Mouse (Mus musculus): ENCODE data around the gene Foxc2. TPM values are rescaled to one million over a fixed set of nuclear protein-coding genes. Genes with fewer than 3 reads are reported as not detected.

Foxc2 gene
- polyA plus RNA-seq, 1 experiment from 2014 or later = 4.2 TPM

DNA sequence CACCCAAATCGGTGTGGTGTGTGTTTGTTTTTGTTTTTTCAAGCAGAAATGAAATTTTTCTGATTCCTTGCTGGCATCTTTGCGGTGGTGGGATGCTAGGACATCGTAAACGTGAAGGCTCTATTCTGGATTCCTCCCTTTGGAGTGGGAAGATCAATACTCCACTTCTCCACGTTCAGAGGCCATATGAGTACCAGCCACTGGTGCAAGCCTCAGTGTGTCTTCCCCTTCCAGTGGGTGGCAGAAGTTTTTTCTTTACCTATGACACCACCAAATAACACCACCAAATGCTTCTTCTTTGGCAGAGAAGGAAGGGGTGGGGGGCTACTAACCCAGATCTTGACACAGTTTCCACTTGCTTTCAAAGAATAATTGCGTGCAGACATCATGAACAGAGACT is 10.2 kb downstream of the Foxc2 start:
- no peak overlapping the region for H3K4me3 ChIP-seq (ENCODE audit: low read depth, low read length)
- 3% methylated on average over 6 of the region's 6 CpGs for WGBS
- peaks cover 26% of the 10 kb centered on the region for H3K4me1 ChIP-seq (ENCODE audit: control insufficient read depth, insufficient read depth, low read length)
- H3K9ac ChIP-seq (ENCODE audit: low read length) = no peak overlapping the region
- no peaks in the 10 kb centered on the region for H3K9me3 ChIP-seq (ENCODE audit: control insufficient read depth, low read length)
- peaks cover 92% of the 10 kb centered on the region for H3K27me3 ChIP-seq (ENCODE audit: control insufficient read depth, insufficient read depth, low read length)
- no peak overlapping the region for H3K27ac ChIP-seq (replicated peaks; ENCODE audit: low read depth, low read length)
- H3K4me2 ChIP-seq (ENCODE audit: low read depth, severe bottlenecking) = no peak overlapping the region
- no peak for ATAC-seq (ENCODE audit: insufficient number of reproducible peaks, low FRiP score, low TSS enrichment, low read depth)
- no peak for DNase-seq (ENCODE audit: low spot score)
- H3K36me3 ChIP-seq (ENCODE audit: control insufficient read depth, insufficient read depth, low read length) = no peaks in the 10 kb centered on the region

DNA sequence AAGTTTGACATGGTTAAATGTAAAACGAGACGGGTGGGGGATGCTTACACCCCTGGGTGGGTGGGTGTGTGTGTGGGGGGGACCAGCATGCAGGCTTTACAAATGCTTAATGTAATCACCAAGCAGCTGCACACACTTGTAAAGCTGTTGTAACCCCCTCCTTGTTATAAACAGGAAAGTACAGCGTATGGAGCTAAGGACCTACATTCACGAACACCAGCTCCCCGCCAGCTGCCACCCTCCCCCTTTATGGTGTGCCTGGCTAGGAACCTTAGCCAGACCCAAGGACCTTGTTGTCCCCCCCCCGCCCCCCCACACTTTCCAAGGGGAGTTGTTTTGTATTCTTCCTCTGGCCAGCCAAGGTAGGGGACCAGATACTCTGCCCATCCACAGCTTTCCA is 10.7 kb downstream of the Foxc2 start:
- WGBS = 5% methylated on average over 5 of the region's 6 CpGs

DNA sequence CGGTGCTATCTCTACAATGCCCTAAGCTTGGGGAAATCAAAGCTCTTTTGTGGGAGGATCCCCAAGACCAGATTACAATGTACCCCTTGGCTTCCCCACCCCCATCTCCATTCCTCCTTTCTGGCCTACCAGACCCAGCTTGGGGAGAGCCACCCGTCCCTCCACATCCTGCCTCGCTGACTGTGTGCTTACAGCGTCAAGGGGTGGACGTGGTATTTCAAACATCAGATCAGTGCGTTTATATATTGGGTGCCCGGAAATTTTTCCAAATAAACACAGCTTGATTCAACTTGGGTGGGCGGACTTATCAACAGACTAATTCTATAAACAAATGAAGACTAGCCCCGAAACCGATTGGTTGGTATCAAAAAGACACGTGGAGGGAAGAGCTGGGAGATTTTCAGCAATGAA is 11.3 kb downstream of the Foxc2 start:
- Histone ChIP-seq H3K9ac (ENCODE audit: low read length) (no peak overlapping the region), H3K4me3 (ENCODE audit: low read depth, low read length) (no peak overlapping the region), H3K27ac (replicated peaks; ENCODE audit: low read depth, low read length) (no peak overlapping the region), H3K4me1 (ENCODE audit: control insufficient read depth, insufficient read depth, low read length) (peaks cover 26% of the 10 kb centered on the region), H3K4me2 (ENCODE audit: low read depth, severe bottlenecking) (no peak overlapping the region), H3K36me3 (ENCODE audit: control insufficient read depth, insufficient read depth, low read length) (no peaks in the 10 kb centered on the region), H3K9me3 (ENCODE audit: control insufficient read depth, low read length) (no peaks in the 10 kb centered on the region), H3K27me3 (ENCODE audit: control insufficient read depth, insufficient read depth, low read length) (peaks cover 87% of the 10 kb centered on the region)
- DNase-seq (ENCODE audit: low spot score) (peak; percentile 48), ATAC-seq (ENCODE audit: insufficient number of reproducible peaks, low FRiP score, low TSS enrichment, low read depth) (no peak)
- 2% methylated on average over 11 of the region's 11 CpGs for WGBS

More for the DNA sequence above, 10.7 kb downstream of the Foxc2 start:
- no peak overlapping the region for H3K9ac ChIP-seq (ENCODE audit: low read length)
- DNase-seq (ENCODE audit: low spot score) (no peak), ATAC-seq (ENCODE audit: insufficient number of reproducible peaks, low FRiP score, low TSS enrichment, low read depth) (no peak)
- no peak overlapping the region for H3K27ac ChIP-seq (replicated peaks; ENCODE audit: low read depth, low read length)
- no peak overlapping the region for H3K4me2 ChIP-seq (ENCODE audit: low read depth, severe bottlenecking)
- no peaks in the 10 kb centered on the region for H3K36me3 ChIP-seq (ENCODE audit: control insufficient read depth, insufficient read depth, low read length)
- peaks cover 26% of the 10 kb centered on the region for H3K4me1 ChIP-seq (ENCODE audit: control insufficient read depth, insufficient read depth, low read length)
- no peak overlapping the region for H3K4me3 ChIP-seq (ENCODE audit: low read depth, low read length)
- H3K9me3 ChIP-seq (ENCODE audit: control insufficient read depth, low read length) = no peaks in the 10 kb centered on the region
- H3K27me3 ChIP-seq (ENCODE audit: control insufficient read depth, insufficient read depth, low read length) = peaks cover 87% of the 10 kb centered on the region

DNA sequence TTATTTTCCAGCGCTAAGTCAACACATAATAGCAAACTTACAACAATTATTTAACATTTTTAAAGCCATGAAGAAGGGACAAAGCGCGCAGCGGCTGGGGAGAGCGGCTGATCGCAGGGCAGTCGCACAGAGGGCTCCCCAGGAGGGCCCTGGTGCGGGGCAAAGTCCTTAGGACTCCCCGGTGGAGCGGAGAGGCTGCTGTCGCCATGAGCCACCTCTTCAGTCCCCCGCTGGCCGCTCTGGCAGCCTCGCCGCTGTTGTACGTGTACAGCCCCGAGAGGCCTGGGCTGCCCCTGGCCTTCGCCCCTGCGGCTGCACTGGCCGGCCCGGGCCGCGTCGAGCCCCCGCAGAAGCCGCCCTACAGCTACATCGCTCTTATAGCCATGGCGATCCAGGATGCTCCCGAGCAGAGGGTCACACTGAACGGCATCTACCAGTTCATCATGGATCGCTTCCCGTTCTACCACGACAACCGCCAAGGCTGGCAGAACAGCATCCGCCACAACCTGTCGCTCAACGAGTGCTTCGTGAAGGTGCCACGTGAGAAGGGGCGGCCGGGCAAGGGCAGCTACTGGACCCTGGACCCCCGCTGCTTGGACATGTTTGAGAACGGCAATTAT is 11.9 kb downstream of the Foxc2 start, which contains the start of gene Foxl1:
Gene Foxl1, plus strand, starts transcription at position 185 of the 620 bp plus-strand sequence.
- WGBS = 2% methylated on average over 43 of the region's 43 CpGs
- peak; percentile 65 for DNase-seq (ENCODE audit: low spot score)

DNA sequence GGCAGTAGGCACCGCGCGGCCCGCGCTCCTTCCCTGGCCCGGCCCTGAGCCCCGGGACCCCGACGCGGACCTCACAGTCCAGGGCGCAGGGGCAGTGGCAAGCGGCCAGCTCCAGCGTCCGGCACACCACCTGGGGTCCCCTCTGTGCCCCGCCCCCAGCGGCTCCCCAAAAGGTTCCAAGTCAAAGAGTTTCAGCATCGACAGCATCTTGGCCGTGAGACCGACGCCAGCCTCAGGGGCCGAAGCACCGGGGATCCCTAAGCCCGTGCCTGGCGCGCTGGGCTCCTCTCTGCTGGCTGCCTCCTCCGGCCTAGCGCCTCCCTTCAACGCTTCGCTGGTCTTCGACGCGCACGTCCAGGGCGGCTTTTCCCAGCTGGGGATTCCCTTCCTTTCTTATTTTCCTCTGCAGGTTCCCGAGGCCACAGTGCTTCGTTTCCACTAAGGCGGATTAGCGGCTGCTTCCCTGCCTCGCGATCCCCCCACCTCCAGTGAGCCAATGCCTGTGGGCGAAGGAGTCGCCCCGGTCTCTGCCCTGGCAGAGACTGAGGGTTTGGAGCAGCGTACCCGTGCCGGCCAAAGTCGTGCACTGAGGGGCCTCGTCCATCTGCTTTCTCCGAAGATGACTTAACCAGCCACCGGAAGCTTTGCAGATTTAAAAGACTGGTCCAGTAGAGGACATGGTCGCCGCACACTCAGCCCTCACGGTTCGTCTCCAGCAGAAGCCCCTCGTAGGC is 12.7 kb downstream of the Foxc2 start:
- WGBS = 2% methylated on average over 55 of the region's 55 CpGs
- peaks cover 26% of the 10 kb centered on the region for H3K4me1 ChIP-seq (ENCODE audit: control insufficient read depth, insufficient read depth, low read length)
- no peak overlapping the region for H3K9ac ChIP-seq (ENCODE audit: low read length)

More for the DNA sequence above, 11.9 kb downstream of the Foxc2 start, which contains the start of gene Foxl1:
- H3K4me1 ChIP-seq (ENCODE audit: control insufficient read depth, insufficient read depth, low read length) = peaks cover 26% of the 10 kb centered on the region
- no peaks in the 10 kb centered on the region for H3K36me3 ChIP-seq (ENCODE audit: control insufficient read depth, insufficient read depth, low read length)
- ATAC-seq (ENCODE audit: insufficient number of reproducible peaks, low FRiP score, low TSS enrichment, low read depth) = no peak
- H3K27me3 ChIP-seq (ENCODE audit: control insufficient read depth, insufficient read depth, low read length) = peaks cover 82% of the 10 kb centered on the region
- H3K9me3 ChIP-seq (ENCODE audit: control insufficient read depth, low read length) = no peaks in the 10 kb centered on the region
- H3K4me3 ChIP-seq (ENCODE audit: low read depth, low read length) = peak within 1 kb of the TSS; percentile 9; the same call in 1 of the 2 replicates
- peak within 1 kb of the TSS; percentile 26; the same call in 1 of the 2 replicates for H3K4me2 ChIP-seq (ENCODE audit: low read depth, severe bottlenecking)
- H3K9ac ChIP-seq (ENCODE audit: low read length) = no peak within 1 kb of the TSS
- no peak within 1 kb of the TSS for H3K27ac ChIP-seq (replicated peaks; ENCODE audit: low read depth, low read length)

DNA sequence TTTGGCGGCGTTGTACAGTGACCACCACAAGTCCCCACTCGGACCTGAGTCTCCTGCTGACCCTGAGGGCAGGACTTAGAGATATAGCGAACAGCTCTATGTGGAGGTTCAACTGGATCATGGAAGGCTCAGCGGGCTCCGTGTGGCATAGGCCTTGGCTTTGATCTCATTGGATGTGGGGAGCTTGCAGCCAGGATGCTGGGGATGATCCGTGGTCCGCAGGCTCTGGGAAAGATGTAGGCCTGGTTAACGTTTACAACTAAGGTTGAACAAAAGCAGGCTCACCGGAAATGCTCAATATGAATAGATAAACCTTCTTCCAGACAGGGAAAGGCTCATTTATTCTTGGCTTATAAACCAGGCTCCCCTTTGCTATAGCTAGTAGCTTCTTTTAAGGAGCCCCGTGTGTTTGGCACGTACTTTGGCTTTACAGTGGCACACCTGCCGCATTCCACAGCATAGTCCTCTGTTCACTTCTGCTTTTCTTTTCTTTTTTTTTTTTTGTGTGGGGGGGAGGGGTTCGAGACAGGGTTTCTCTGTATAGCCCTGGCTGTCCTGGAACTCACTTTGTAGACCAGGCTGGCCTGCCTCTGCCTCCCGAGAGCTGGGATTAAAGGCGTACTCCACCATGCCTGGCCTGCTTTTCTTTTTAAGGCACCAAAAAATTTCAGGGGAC is 13.4 kb downstream of the Foxc2 start:
- no peak overlapping the region for H3K27ac ChIP-seq (replicated peaks; ENCODE audit: low read depth, low read length)
- peaks cover 26% of the 10 kb centered on the region for H3K4me1 ChIP-seq (ENCODE audit: control insufficient read depth, insufficient read depth, low read length)
- H3K4me3 ChIP-seq (ENCODE audit: low read depth, low read length) = no peak overlapping the region
- H3K9me3 ChIP-seq (ENCODE audit: control insufficient read depth, low read length) = no peaks in the 10 kb centered on the region
- peaks cover 69% of the 10 kb centered on the region for H3K27me3 ChIP-seq (ENCODE audit: control insufficient read depth, insufficient read depth, low read length)
- WGBS = 15% methylated on average over 16 of the region's 16 CpGs
- no peak overlapping the region for H3K4me2 ChIP-seq (ENCODE audit: low read depth, severe bottlenecking)
- H3K9ac ChIP-seq (ENCODE audit: low read length) = no peak overlapping the region
- DNase-seq (ENCODE audit: low spot score) (no peak), ATAC-seq (ENCODE audit: insufficient number of reproducible peaks, low FRiP score, low TSS enrichment, low read depth) (no peak)
- H3K36me3 ChIP-seq (ENCODE audit: control insufficient read depth, insufficient read depth, low read length) = no peaks in the 10 kb centered on the region

More for the DNA sequence above, 12.7 kb downstream of the Foxc2 start:
- no peak for ATAC-seq (ENCODE audit: insufficient number of reproducible peaks, low FRiP score, low TSS enrichment, low read depth)
- Histone ChIP-seq H3K36me3 (ENCODE audit: control insufficient read depth, insufficient read depth, low read length) (no peaks in the 10 kb centered on the region), H3K27ac (replicated peaks; ENCODE audit: low read depth, low read length) (no peak overlapping the region), H3K27me3 (ENCODE audit: control insufficient read depth, insufficient read depth, low read length) (peaks cover 74% of the 10 kb centered on the region), H3K4me3 (ENCODE audit: low read depth, low read length) (peak overlapping the region; percentile 9; the same call in 1 of the 2 replicates), H3K4me2 (ENCODE audit: low read depth, severe bottlenecking) (peak overlapping the region; percentile 26; the same call in 1 of the 2 replicates), H3K9me3 (ENCODE audit: control insufficient read depth, low read length) (no peaks in the 10 kb centered on the region)
- DNase-seq (ENCODE audit: low spot score) = peak; percentile 65

DNA sequence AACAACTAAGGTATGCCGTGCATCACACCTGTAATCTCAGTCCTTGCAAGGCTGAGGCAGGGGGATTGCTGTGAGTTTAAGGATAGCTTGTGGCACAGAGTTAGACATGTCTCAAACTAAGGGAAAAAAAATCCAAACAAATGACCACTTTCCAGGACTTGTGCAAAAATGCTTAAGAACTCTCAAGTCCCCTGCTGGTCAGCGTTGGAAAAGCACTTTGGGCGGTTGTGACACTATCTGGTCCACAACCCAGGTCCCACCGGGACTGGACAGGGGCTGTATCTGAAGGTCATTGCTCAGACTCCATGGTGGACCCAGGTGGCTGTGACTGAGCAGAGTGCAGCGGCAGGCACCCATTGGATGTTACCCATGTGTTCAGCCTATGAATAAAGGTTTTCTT is 14.6 kb downstream of the Foxc2 start:
- no peaks in the 10 kb centered on the region for H3K9me3 ChIP-seq (ENCODE audit: control insufficient read depth, low read length)
- DNase-seq (ENCODE audit: low spot score) (peak; percentile 73), ATAC-seq (ENCODE audit: insufficient number of reproducible peaks, low FRiP score, low TSS enrichment, low read depth) (no peak)
- no peak overlapping the region for H3K4me3 ChIP-seq (ENCODE audit: low read depth, low read length)
- peaks cover 14% of the 10 kb centered on the region; the same call in 1 of the 2 replicates for H3K4me1 ChIP-seq (ENCODE audit: control insufficient read depth, insufficient read depth, low read length)
- no peak overlapping the region for H3K4me2 ChIP-seq (ENCODE audit: low read depth, severe bottlenecking)
- no peaks in the 10 kb centered on the region for H3K36me3 ChIP-seq (ENCODE audit: control insufficient read depth, insufficient read depth, low read length)
- no peak overlapping the region for H3K27ac ChIP-seq (replicated peaks; ENCODE audit: low read depth, low read length)
- 41% methylated on average over 5 of the region's 5 CpGs for WGBS
- H3K9ac ChIP-seq (ENCODE audit: low read length) = no peak overlapping the region
- peaks cover 58% of the 10 kb centered on the region for H3K27me3 ChIP-seq (ENCODE audit: control insufficient read depth, insufficient read depth, low read length)

DNA sequence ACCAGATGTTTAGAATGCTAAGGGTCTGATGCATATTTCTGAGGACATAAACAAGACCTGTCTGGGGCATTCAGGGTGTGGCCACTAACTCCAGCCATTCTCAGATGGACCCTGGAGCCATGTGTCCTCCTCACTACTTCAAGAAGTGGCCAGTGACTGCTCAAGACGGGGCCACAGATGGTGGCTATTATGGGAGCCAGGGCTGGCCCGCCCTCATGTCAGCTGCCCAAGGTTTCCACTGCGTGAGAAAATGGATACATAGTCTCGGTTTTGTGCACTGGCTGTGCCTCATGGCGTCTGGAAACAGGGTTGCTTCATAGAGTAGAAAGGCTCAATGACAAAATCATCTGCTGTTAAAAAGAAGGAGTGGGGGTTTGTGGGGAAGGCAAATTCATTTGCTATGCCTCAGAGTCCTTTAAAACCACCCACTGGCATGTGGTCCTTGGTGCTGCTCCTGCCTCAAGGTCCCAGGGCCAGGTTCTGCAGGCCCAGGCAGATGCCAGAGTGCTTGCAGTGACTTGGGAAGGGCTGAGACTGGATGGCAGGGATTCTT is 17.1 kb downstream of the Foxc2 start:
- Histone ChIP-seq H3K27ac (replicated peaks; ENCODE audit: low read depth, low read length) (no peak overlapping the region), H3K9me3 (ENCODE audit: control insufficient read depth, low read length) (no peaks in the 10 kb centered on the region; the same call in 1 of the 2 replicates), H3K4me1 (ENCODE audit: control insufficient read depth, insufficient read depth, low read length) (peaks cover 6% of the 10 kb centered on the region; the same call in 1 of the 2 replicates), H3K36me3 (ENCODE audit: control insufficient read depth, insufficient read depth, low read length) (no peaks in the 10 kb centered on the region), H3K4me2 (ENCODE audit: low read depth, severe bottlenecking) (no peak overlapping the region), H3K9ac (ENCODE audit: low read length) (no peak overlapping the region), H3K27me3 (ENCODE audit: control insufficient read depth, insufficient read depth, low read length) (peaks cover 33% of the 10 kb centered on the region), H3K4me3 (ENCODE audit: low read depth, low read length) (no peak overlapping the region)
- ATAC-seq (ENCODE audit: insufficient number of reproducible peaks, low FRiP score, low TSS enrichment, low read depth) (no peak), DNase-seq (ENCODE audit: low spot score) (no peak)
- WGBS = 61% methylated on average over 5 of the region's 5 CpGs

All from limb, embryonic 11.5 days (tissue).